Mouse (Mus musculus) midbrain, embryonic 10.5 days (tissue): Measurements from ENCODE around the gene Tmem259. TPM values are rescaled to one million over a fixed set of nuclear protein-coding genes. Genes with fewer than 3 reads are reported as not detected.

Experiments used
- DNase-seq: peaks from one replicate; pipeline ENCODE4 v3.0.0-alpha.2; 2017; ENCODE audit warnings: low spot score
- H3K27ac ChIP-seq: fragments of 300-500 bp; sonication (generic); replicated peaks from 2 replicates; pipeline ENCODE4 v1.5.1; 2016; ENCODE audit warnings: mild to moderate bottlenecking
- H3K27me3 ChIP-seq: fragments of 300-500 bp; sonication (generic); 2 replicates; pipeline ENCODE4 v1.6.1; 2016; ENCODE audit warnings: low read depth, mild to moderate bottlenecking; ENCODE audit not compliant: poor library complexity, severe bottlenecking
- H3K36me3 ChIP-seq: fragments of 300-500 bp; sonication (generic); 2 replicates; pipeline ENCODE4 v1.6.1; 2016; ENCODE audit warnings: mild to moderate bottlenecking, moderate library complexity
- H3K4me1 ChIP-seq: fragments of 300-500 bp; sonication (generic); 2 replicates; pipeline ENCODE4 v1.6.1; 2016
- H3K4me3 ChIP-seq: fragments of 300-500 bp; sonication (generic); 2 replicates; pipeline ENCODE4 v1.5.1; 2016; ENCODE audit warnings: mild to moderate bottlenecking, moderate library complexity
- H3K9me3 ChIP-seq: fragments of 300-500 bp; sonication (generic); replicated peaks from 2 replicates; pipeline ENCODE4 v1.6.1; 2016; ENCODE audit warnings: mild to moderate bottlenecking
- whole genome bisulfite sequencing: fragments of 180-500 bp; shearing (Covaris S2); methylation state at CpG from one replicate; pipeline ENCODE4 v1.1.7; 2016; 5-methylcytosine and 5-hydroxymethylcytosine counted together
- polyA plus RNA-seq: library from polyadenylated mRNA; unstranded; fragments of >200 nt; fragmentation: Nextera tagmentation; extraction: Ambion mirVana; gene quantifications from 2 replicates; pipeline ENCODE4 v1.2.1, GENCODE M21; 2016

The Tmem259 gene
- polyA plus RNA-seq, 1 experiment from 2014 or later = 11.0 TPM

DNA sequence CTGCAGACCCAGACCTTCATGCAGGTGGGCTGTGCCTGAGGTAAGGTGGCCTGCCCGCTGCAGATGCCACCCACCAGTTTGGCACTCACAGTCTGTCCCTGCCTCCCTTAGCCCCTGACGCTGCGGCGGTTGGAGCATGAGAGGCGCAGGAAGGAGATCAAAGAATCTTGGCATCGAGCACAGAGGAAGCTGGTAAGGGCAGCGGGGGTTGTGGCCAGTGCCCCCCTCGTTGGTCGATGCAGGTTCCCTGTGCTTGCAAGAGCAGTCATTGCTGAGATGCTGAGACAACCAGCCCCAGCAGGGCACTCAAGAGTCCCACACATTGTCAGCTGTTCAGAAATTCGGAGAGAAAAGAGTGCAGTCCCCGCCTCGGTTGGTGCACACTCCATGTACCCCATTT, 38.0 kb upstream of the Tmem259 start:
- Histone ChIP-seq H3K36me3 (peaks cover 7% of the 10 kb centered on the region), H3K27ac (no peak overlapping the region), H3K27me3 (peaks cover 37% of the 10 kb centered on the region), H3K9me3 (no peaks in the 10 kb centered on the region), H3K4me1 (peaks cover 35% of the 10 kb centered on the region), H3K4me3 (no peak overlapping the region; the same call in 1 of the 2 replicates)
- no peak for DNase-seq
- WGBS = 90% methylated on average over 12 of the region's 12 CpGs

DNA sequence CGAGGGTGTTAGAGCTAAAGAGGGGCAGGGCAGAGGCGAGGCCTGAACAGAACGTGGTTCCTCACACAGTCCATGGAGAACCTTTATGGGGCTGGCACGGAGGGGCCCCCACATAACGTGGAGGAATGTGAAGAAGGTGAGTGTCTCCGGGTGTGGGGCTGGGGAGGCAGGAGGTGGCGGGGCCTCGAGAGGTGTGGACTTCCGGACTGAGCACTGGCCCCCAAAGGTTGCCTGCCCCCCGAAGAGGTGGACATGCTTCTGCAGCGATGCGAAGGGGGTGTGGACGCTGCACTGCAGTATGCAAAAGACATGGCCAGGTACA, 37.2 kb upstream of the Tmem259 start:
- Histone ChIP-seq H3K4me3 (no peak overlapping the region), H3K36me3 (peaks cover 7% of the 10 kb centered on the region), H3K27me3 (peaks cover 46% of the 10 kb centered on the region), H3K27ac (no peak overlapping the region), H3K4me1 (peaks cover 41% of the 10 kb centered on the region), H3K9me3 (no peaks in the 10 kb centered on the region)
- WGBS = 92% methylated on average over 13 of the region's 13 CpGs
- no peak for DNase-seq

DNA sequence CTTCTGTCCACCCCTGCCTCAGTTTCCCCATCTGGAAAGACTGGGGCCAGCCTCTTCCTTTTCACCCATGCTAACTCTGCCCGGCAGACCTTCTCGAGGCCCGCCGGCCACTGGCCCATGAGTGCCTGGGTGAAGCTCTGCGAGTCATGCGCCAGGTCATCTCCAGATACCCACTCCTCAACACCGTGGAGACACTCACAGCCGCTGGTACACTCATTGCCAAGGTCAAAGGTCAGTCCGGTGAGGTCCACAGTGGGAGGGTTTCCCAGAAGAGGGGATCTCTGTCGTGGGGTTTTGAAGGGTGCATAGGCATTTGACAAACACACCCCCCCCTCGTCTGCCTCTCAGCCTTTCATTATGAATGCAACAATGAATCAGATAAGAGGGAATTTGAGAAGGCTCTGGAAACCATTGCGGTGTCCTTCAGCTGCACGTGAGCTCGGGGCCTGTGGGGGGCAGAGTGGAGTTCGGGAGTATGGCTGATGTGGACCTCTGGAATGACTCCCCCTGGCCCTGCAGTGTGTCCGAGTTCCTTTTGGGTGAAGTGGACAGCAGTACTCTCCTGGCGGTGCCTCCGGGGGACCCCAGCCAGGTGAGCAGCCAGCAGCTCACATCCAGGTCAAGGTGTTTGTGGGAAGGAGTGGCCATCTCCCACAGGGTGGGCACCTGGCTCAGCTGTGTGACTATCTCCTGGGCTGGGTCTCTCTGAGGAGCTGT, 36.6 kb upstream of the Tmem259 start:
- WGBS = 85% methylated on average over 18 of the region's 18 CpGs
- Histone ChIP-seq H3K27ac (no peak overlapping the region), H3K4me1 (peaks cover 37% of the 10 kb centered on the region), H3K9me3 (no peaks in the 10 kb centered on the region), H3K36me3 (peaks cover 7% of the 10 kb centered on the region), H3K27me3 (peaks cover 51% of the 10 kb centered on the region), H3K4me3 (peak overlapping the region; percentile 49)
- DNase-seq = no peak

GRCm38 (mm10) chr10:80020191-80020590, 36.1 kb upstream of the Tmem259 start:
- Histone ChIP-seq H3K27ac (peak overlapping the region; percentile 85; the same call in 1 of the 2 replicates), H3K4me1 (peaks cover 34% of the 10 kb centered on the region), H3K4me3 (peak overlapping the region; percentile 49), H3K27me3 (peaks cover 57% of the 10 kb centered on the region), H3K36me3 (peaks cover 7% of the 10 kb centered on the region), H3K9me3 (no peaks in the 10 kb centered on the region)
- no peak for DNase-seq
- 20% methylated on average over 11 of the region's 11 CpGs for WGBS

DNA sequence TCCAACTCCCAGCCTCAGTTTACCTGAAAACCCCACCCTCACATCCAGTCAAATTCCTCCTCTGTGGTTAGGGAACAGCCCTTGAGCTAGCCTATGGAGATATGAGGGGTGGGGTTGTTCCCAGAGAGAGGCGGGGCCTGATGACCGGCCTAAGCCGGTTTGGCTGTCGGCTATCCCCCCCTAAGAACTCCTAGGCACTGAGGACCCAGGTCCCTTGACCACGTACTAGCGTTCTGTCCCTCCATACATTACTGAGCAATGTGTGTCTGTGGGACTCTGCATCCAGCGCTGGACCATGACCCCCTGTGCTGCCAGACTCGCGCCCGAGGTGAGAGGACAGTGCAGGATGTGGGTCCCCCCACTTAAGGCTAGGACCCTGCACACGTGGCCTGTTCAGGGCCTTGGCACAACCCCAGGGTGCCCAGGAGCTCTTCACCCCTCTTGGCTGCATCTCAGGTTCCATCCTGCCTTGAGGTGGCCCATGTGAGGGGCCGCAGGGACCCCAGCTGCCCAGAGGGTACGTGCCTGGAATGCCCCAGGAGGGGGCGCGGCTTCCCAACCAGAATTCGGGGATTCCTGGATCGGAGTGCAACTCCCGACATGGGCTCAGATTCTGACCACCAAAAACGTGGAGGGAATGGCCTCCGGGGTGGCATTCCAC, 35.5 kb upstream of the Tmem259 start:
- H3K9me3 ChIP-seq = no peaks in the 10 kb centered on the region
- peak overlapping the region; percentile 49 for H3K4me3 ChIP-seq
- H3K36me3 ChIP-seq = peaks cover 7% of the 10 kb centered on the region
- 5% methylated on average over 20 of the region's 20 CpGs for WGBS
- peak; percentile 57 for DNase-seq
- H3K27me3 ChIP-seq = peaks cover 63% of the 10 kb centered on the region
- H3K27ac ChIP-seq = peak overlapping the region; percentile 85
- peaks cover 37% of the 10 kb centered on the region for H3K4me1 ChIP-seq

GRCm38 (mm10) chr10:80018739-80019297, 34.7 kb upstream of the Tmem259 start:
- H3K4me3 ChIP-seq = peak overlapping the region; percentile 49
- peaks cover 7% of the 10 kb centered on the region for H3K36me3 ChIP-seq
- H3K9me3 ChIP-seq = no peaks in the 10 kb centered on the region
- H3K27ac ChIP-seq = peak overlapping the region; percentile 85
- peak; percentile 40 for DNase-seq
- H3K27me3 ChIP-seq = peaks cover 71% of the 10 kb centered on the region
- H3K4me1 ChIP-seq = peaks cover 35% of the 10 kb centered on the region
- 6% methylated on average over 14 of the region's 15 CpGs for WGBS

- WGBS = 82% methylated on average over 14 of the region's 14 CpGs
- Histone ChIP-seq H3K4me1 (peaks cover 35% of the 10 kb centered on the region), H3K36me3 (peaks cover 5% of the 10 kb centered on the region), H3K9me3 (no peaks in the 10 kb centered on the region), H3K4me3 (0 out of 2 replicates have a peak overlapping the region, but pooled peaks have one; percentile 2), H3K27me3 (peaks cover 81% of the 10 kb centered on the region), H3K27ac (no peak overlapping the region)
- no peak for DNase-seq
These were observed 33.6 kb upstream of the Tmem259 start for GRCm38 (mm10) chr10:80017771-80018170.

DNA sequence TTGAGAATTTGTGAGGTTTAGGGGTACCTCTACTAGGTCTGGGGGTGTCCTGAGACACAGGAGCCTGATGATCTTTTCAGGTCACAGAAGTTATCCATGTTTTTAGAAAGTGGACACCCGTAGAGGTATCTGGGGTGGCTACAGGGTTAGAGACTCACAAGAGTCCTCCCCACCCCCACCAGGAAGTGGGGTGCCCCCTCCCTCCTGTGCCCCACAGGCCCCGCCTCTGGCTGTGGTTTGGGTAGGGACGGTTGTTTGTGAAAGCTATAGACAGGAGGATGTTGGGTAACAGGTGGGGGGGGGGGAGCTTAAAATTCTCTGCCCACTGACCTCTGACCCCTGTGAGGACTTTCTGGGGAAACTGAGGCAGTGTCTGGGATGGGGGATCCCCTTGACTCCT, 33.2 kb upstream of the Tmem259 start:
- no peak for DNase-seq
- 63% methylated on average over 3 of the region's 3 CpGs for WGBS
- Histone ChIP-seq H3K36me3 (peaks cover 3% of the 10 kb centered on the region; the same call in 1 of the 2 replicates), H3K27me3 (peaks cover 85% of the 10 kb centered on the region), H3K27ac (no peak overlapping the region), H3K4me3 (0 out of 2 replicates have a peak overlapping the region, but pooled peaks have one; percentile 2), H3K9me3 (no peaks in the 10 kb centered on the region), H3K4me1 (peaks cover 35% of the 10 kb centered on the region)

DNA sequence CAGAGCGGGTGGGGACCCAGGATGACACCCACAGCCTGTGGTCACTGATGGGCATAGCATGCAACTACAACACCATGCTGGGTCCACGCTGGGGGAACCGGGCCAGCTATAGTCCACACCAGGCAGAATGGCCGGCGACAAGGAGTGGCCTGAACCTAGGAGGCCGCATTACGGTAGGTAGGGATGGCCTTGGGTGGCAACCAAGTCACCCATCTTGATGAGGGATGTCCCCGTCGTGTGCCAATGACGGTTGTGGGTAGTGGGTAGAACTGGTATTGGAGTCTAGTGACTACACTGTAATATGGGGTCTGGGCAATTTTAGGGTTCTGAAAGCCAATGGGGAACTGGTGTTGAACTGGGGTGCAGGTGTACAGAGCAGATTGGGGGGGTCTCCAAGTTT, 32.8 kb upstream of the Tmem259 start:
- peaks cover 2% of the 10 kb centered on the region; the same call in 1 of the 2 replicates for H3K36me3 ChIP-seq
- H3K4me1 ChIP-seq = peaks cover 35% of the 10 kb centered on the region
- 89% methylated on average over 10 of the region's 10 CpGs for WGBS
- no peak overlapping the region for H3K4me3 ChIP-seq
- peaks cover 89% of the 10 kb centered on the region for H3K27me3 ChIP-seq
- 0 out of 2 replicates have a peak overlapping the region, but pooled peaks have one; percentile 28 for H3K27ac ChIP-seq
- H3K9me3 ChIP-seq = no peaks in the 10 kb centered on the region
- DNase-seq = no peak

- 0 out of 2 replicates have a peak within 1 kb of the TSS, but pooled peaks have one; percentile 2 for H3K4me3 ChIP-seq
These were observed 32.4 kb upstream of the Tmem259 start, which contains the start of gene Arhgap45 for GRCm38 (mm10) chr10:80016511-80016910. TSS of gene Arhgap45 (plus strand) at chr10:80016653.

DNA sequence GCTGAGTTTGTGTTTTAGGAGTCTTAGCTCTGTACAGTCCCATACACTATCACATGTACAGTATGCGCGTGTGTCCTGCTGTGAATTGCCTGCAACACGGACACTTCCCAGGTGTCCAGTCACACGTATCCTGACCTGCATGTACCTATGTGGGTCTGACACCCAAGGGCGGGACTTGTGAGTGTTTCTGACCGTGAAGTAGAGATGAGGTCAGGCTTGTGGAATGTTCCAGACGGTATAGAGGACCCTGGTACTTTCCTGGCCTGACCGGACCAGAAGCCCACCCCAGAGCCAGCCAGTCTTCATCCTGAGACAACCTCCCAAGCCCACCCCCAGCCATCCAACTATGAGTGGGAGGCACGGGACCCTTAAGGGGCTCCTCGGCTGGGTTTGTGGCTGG, 31.5 kb upstream of the Tmem259 start:
- H3K9me3 ChIP-seq = peaks cover 13% of the 10 kb centered on the region
- DNase-seq = no peak
- peaks cover 16% of the 10 kb centered on the region for H3K36me3 ChIP-seq
- no peak overlapping the region for H3K27ac ChIP-seq
- H3K4me1 ChIP-seq = peaks cover 34% of the 10 kb centered on the region
- 87% methylated on average over 10 of the region's 10 CpGs for WGBS
- H3K4me3 ChIP-seq = no peak overlapping the region
- H3K27me3 ChIP-seq = peaks cover 89% of the 10 kb centered on the region

More at GRCm38 (mm10) chr10:80016511-80016910, 32.4 kb upstream of the Tmem259 start, which contains the start of gene Arhgap45:
- 71% methylated on average over 11 of the region's 11 CpGs for WGBS
- Histone ChIP-seq H3K4me1 (peaks cover 35% of the 10 kb centered on the region), H3K27ac (0 out of 2 replicates have a peak within 1 kb of the TSS, but pooled peaks have one; percentile 28), H3K9me3 (peaks cover 4% of the 10 kb centered on the region; the same call in 1 of the 2 replicates), H3K27me3 (peaks cover 94% of the 10 kb centered on the region), H3K36me3 (peaks cover 7% of the 10 kb centered on the region)
- no peak for DNase-seq

GRCm38 (mm10) chr10:80014484-80015290, 30.6 kb upstream of the Tmem259 start:
- peaks cover 25% of the 10 kb centered on the region for H3K4me1 ChIP-seq
- DNase-seq = no peak
- no peak overlapping the region for H3K4me3 ChIP-seq
- peaks cover 22% of the 10 kb centered on the region for H3K9me3 ChIP-seq
- H3K27me3 ChIP-seq = peaks cover 80% of the 10 kb centered on the region
- peaks cover 24% of the 10 kb centered on the region for H3K36me3 ChIP-seq
- H3K27ac ChIP-seq = no peak overlapping the region
- 26% methylated on average over 28 of the region's 28 CpGs for WGBS
